Mouse (Mus musculus): Measurements from ENCODE around the gene Rab11fip5. TPM values are rescaled to one million over a fixed set of nuclear protein-coding genes. Genes with fewer than 3 reads are reported as not detected.

The Rab11fip5 gene
- polyA plus RNA-seq, 1 experiment: 3.0 TPM

DNA sequence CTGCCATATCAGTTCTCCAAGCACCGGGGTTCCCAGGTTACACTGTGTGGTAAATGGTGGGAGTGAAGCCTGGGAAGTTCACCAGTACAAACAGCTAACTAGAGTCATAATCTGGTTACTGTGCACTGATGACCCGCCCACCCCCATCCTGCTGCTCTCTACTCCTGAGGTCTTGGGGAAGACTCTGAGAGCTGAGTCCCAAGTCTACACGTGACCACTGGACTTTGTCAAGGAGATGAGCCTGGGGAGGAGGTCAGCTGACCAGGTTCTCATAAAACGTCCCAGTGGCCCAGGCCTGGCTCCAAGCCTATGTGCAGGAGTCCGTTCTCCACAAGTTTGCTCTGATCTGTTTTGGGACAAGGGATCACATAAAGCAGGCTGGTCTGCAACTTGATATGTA, 14.1 kb downstream of the Rab11fip5 start:
- 75% methylated on average over 5 of the region's 5 CpGs for WGBS
- Histone ChIP-seq H3K27ac (ENCODE audit: insufficient read depth, low read depth, low read length) (no peak overlapping the region), H3K4me3 (ENCODE audit: low read depth, low read length) (no peak overlapping the region)

DNA sequence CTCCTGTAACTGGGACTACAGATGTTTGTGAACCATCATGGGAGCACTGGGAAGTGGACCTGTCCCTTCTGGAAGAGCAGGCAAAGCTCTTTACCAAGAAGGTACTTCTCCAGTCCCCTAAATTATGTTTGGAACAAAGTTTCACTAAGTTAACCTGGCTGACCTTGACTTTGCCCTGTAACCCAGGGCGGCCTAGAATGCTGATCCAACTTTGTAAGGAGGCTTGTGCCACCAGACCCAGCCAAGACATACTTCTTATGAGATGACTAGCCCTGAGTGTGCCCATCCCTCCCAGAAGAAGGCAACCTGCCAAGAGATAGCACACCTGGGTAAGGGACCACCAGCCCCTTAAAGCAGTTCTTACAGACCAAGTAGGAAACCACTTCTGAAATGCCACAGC, 15.6 kb downstream of the Rab11fip5 start:
- Histone ChIP-seq H3K36me3 (ENCODE audit: control insufficient read depth, insufficient read depth, low read length) (no peaks in the 10 kb centered on the region), H3K27me3 (ENCODE audit: control insufficient read depth, insufficient read depth, low read length) (peaks cover 6% of the 10 kb centered on the region; the same call in 1 of the 2 replicates), H3K27ac (ENCODE audit: insufficient read depth, low read depth, low read length) (no peak overlapping the region), H3K4me3 (ENCODE audit: low read depth, low read length) (no peak overlapping the region), H3K4me1 (ENCODE audit: control insufficient read depth, insufficient read depth, insufficient read length, low read length) (no peaks in the 10 kb centered on the region)
- 97% methylated on average over 1 of the region's 1 CpGs for WGBS
- TF ChIP-seq CTCF (IDR thresholded peaks at IDR 0.05; ENCODE audit: extremely low read depth, insufficient read length, insufficient replicate concordance, low read depth, low read length): no peak
- TF ChIP-seq POLR2A (IDR thresholded peaks at IDR 0.05; ENCODE audit: low read depth, low read length): no peak

More for the DNA sequence above, 14.1 kb downstream of the Rab11fip5 start:
- peaks cover 14% of the 10 kb centered on the region; the same call in 1 of the 2 replicates for H3K27me3 ChIP-seq (ENCODE audit: control insufficient read depth, insufficient read depth, low read length)
- TF ChIP-seq CTCF (IDR thresholded peaks at IDR 0.05; ENCODE audit: extremely low read depth, insufficient read length, insufficient replicate concordance, low read depth, low read length): no peak
- no peak for TF ChIP-seq POLR2A (IDR thresholded peaks at IDR 0.05; ENCODE audit: low read depth, low read length)
- H3K4me1 ChIP-seq (ENCODE audit: control insufficient read depth, insufficient read depth, insufficient read length, low read length): no peaks in the 10 kb centered on the region
- no peaks in the 10 kb centered on the region for H3K36me3 ChIP-seq (ENCODE audit: control insufficient read depth, insufficient read depth, low read length)

DNA sequence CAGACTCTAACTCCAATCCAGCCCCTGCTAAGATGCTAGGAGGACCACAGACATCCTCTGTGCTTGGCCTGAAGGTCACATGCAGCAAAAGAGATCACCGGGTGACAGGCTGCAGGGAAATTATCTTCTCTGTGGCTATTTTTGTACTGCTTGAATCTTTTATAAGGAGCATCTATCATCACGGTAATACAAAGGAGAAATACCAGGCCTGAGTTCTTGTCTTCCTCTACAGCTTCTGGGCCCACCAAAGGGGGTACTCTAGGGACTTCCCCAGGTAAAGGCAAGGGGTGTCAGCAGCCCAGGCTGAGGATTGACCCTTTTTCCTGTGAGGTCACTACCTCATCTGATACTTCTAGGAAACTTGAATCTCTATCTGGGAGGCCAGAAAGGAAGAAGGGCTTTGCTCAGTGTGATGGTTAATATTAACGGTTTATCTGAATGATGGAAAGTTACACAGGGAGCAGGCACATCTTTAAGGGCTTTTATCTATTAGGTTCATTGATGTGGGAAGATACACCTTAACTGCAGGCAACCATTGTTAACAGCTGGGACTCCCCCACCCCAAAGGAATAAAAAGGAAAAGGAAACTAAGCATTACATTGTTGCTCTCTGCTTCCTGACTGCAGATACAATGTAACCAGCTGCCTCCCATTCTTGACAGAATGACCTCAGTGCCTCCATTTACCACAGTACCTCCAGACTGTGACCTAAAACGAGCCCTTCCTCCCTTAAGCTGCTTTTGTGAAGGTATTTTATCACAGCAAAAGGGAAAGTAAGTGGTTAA, 17.6 kb downstream of the Rab11fip5 start:
- WGBS: 66% methylated on average over 4 of the region's 4 CpGs
- Histone ChIP-seq H3K4me3 (ENCODE audit: low read depth, low read length) (no peak overlapping the region), H3K27ac (ENCODE audit: insufficient read depth, low read depth, low read length) (no peak overlapping the region), H3K4me1 (ENCODE audit: control insufficient read depth, insufficient read depth, insufficient read length, low read length) (no peaks in the 10 kb centered on the region), H3K27me3 (ENCODE audit: control insufficient read depth, insufficient read depth, low read length) (no peaks in the 10 kb centered on the region), H3K36me3 (ENCODE audit: control insufficient read depth, insufficient read depth, low read length) (no peaks in the 10 kb centered on the region)
- TF ChIP-seq POLR2A (IDR thresholded peaks at IDR 0.05; ENCODE audit: low read depth, low read length) (no peak), CTCF (IDR thresholded peaks at IDR 0.05; ENCODE audit: extremely low read depth, insufficient read length, insufficient replicate concordance, low read depth, low read length) (no peak)

DNA sequence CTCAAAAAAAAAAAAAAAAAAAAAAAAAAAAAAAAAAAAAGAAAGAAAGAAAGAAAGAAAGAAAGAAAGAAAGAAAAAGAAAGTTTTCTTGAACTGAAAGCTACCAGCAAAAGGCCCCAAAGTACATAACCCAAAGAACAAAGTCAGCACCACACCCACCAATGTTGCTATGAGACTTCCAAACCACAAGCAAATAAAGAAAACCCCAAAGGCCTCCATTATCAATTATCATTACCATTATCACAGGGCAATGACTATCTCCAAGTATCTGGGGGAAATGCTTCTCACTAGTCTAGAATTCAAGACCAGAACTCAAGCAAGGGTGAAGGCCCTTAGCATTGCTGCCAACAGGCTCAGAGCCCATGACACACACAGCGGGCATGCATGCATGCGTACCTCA, 18.7 kb downstream of the Rab11fip5 start:
- 96% methylated on average over 2 of the region's 2 CpGs for WGBS
- Histone ChIP-seq H3K27me3 (ENCODE audit: control insufficient read depth, insufficient read depth, low read length) (no peaks in the 10 kb centered on the region), H3K4me3 (ENCODE audit: low read depth, low read length) (no peak overlapping the region), H3K27ac (ENCODE audit: insufficient read depth, low read depth, low read length) (no peak overlapping the region), H3K4me1 (ENCODE audit: control insufficient read depth, insufficient read depth, insufficient read length, low read length) (no peaks in the 10 kb centered on the region), H3K36me3 (ENCODE audit: control insufficient read depth, insufficient read depth, low read length) (no peaks in the 10 kb centered on the region)
- TF ChIP-seq CTCF (IDR thresholded peaks at IDR 0.05; ENCODE audit: extremely low read depth, insufficient read length, insufficient replicate concordance, low read depth, low read length) (no peak), POLR2A (IDR thresholded peaks at IDR 0.05; ENCODE audit: low read depth, low read length) (no peak)

DNA sequence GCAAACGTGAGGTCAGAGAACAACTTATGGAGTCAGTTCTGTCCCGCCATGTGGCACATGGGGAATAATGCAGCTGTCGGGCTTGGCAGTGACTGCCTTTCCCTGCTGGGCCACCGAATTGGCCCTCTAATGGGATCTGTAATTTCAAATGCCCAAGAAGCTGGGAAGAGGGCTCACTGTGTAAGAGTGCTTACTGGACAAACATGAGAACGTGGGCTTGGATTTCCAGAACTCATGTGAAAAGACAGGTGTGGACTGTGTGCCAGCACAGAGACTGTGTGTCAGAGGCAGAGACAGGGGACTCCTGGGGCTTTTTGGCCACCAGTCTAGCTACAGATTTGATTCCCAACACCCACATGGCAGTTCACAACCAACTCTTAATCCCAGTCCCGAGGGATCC, 19.7 kb downstream of the Rab11fip5 start:
- TF ChIP-seq CTCF (IDR thresholded peaks at IDR 0.05; ENCODE audit: extremely low read depth, insufficient read length, insufficient replicate concordance, low read depth, low read length) (no peak), POLR2A (IDR thresholded peaks at IDR 0.05; ENCODE audit: low read depth, low read length) (no peak)
- Histone ChIP-seq H3K4me3 (ENCODE audit: low read depth, low read length) (no peak overlapping the region), H3K27me3 (ENCODE audit: control insufficient read depth, insufficient read depth, low read length) (no peaks in the 10 kb centered on the region), H3K27ac (ENCODE audit: insufficient read depth, low read depth, low read length) (no peak overlapping the region), H3K36me3 (ENCODE audit: control insufficient read depth, insufficient read depth, low read length) (no peaks in the 10 kb centered on the region), H3K4me1 (ENCODE audit: control insufficient read depth, insufficient read depth, insufficient read length, low read length) (no peaks in the 10 kb centered on the region)
- WGBS: 81% methylated on average over 6 of the region's 6 CpGs

DNA sequence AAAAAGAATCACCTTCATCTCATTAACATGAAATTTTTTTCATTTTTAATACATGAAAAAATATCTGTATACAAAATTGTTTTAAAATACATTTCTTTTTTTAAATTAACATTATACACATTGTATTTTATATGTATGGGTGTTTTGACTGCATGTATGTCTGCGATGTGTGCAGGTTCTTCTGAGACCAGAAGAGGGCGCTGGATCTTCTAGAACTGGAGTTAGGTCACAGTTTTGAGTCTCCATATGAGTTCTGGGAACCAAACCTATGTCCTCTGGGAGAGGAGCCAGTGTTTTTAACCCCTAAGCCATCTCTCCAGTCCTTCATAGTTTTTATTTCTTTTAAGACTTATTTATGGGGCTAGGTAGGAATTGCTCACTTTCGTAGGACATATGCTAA, 20.7 kb downstream of the Rab11fip5 start:
- no peaks in the 10 kb centered on the region for H3K27me3 ChIP-seq (ENCODE audit: control insufficient read depth, insufficient read depth, low read length)
- H3K36me3 ChIP-seq (ENCODE audit: control insufficient read depth, insufficient read depth, low read length): no peaks in the 10 kb centered on the region
- no peaks in the 10 kb centered on the region for H3K4me1 ChIP-seq (ENCODE audit: control insufficient read depth, insufficient read depth, insufficient read length, low read length)
- 70% methylated on average over 3 of the region's 3 CpGs for WGBS
- TF ChIP-seq CTCF (IDR thresholded peaks at IDR 0.05; ENCODE audit: extremely low read depth, insufficient read length, insufficient replicate concordance, low read depth, low read length): no peak
- no peak for TF ChIP-seq POLR2A (IDR thresholded peaks at IDR 0.05; ENCODE audit: low read depth, low read length)
- no peak overlapping the region for H3K4me3 ChIP-seq (ENCODE audit: low read depth, low read length)
- H3K27ac ChIP-seq (ENCODE audit: insufficient read depth, low read depth, low read length): no peak overlapping the region

DNA sequence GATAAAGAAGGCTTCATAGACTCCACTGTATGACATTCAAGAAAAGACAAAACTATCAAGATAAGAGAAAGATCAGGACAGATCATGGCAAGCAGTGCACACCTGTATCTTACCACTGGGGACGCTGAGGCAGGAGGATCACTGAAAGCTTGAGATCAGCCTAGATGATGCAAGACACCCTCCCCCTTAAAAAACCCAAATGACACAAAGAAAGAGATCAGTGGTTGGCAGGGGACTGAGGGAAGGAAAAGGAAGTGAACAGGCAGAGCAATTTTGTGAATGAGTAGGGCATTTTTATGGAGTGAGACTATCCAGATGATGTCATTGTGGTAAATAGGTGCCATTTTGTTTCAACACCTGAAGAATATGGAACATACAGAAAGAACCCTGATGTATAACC, 24.3 kb downstream of the Rab11fip5 start:
- no peaks in the 10 kb centered on the region for H3K36me3 ChIP-seq (ENCODE audit: control insufficient read depth, insufficient read depth, low read length)
- WGBS: 90% methylated on average over 1 of the region's 1 CpGs
- no peak overlapping the region for H3K27ac ChIP-seq (ENCODE audit: insufficient read depth, low read depth, low read length)
- H3K27me3 ChIP-seq (ENCODE audit: control insufficient read depth, insufficient read depth, low read length): no peaks in the 10 kb centered on the region
- no peak for TF ChIP-seq POLR2A (IDR thresholded peaks at IDR 0.05; ENCODE audit: low read depth, low read length)
- no peak for TF ChIP-seq CTCF (IDR thresholded peaks at IDR 0.05; ENCODE audit: extremely low read depth, insufficient read length, insufficient replicate concordance, low read depth, low read length)
- no peaks in the 10 kb centered on the region for H3K4me1 ChIP-seq (ENCODE audit: control insufficient read depth, insufficient read depth, insufficient read length, low read length)
- no peak overlapping the region for H3K4me3 ChIP-seq (ENCODE audit: low read depth, low read length)
